Mouse (Mus musculus) bone marrow macrophage, adult 2 months (primary cell): ENCODE data around the gene L1td1. TPM values are rescaled to one million over a fixed set of nuclear protein-coding genes. Genes with fewer than 3 reads are reported as not detected.

ENCODE experiments used
- H3K27ac ChIP-seq: 2 replicates; pipeline ENCODE4 v1.5.1; 2012; ENCODE audit warnings: low read depth, low read length; ENCODE audit not compliant: insufficient read depth
- H3K4me1 ChIP-seq: 2 replicates; pipeline ENCODE4 v1.6.1; 2012; ENCODE audit warnings: low read length; ENCODE audit not compliant: control insufficient read depth, insufficient read depth
- H3K4me3 ChIP-seq: 2 replicates; pipeline ENCODE4 v1.5.1; 2012; ENCODE audit warnings: mild to moderate bottlenecking, low read length, moderate library complexity; ENCODE audit not compliant: insufficient read depth
- CTCF ChIP-seq: IDR thresholded peaks from 2 replicates; pipeline ENCODE4 v1.5.1; 2012; ENCODE audit warnings: low read depth, mild to moderate bottlenecking, low read length, moderate library complexity
- POLR2A ChIP-seq: IDR thresholded peaks from 2 replicates; pipeline ENCODE4 v1.6.1; 2012; ENCODE audit warnings: mild to moderate bottlenecking, low read depth, low read length, borderline replicate concordance
- polyA plus RNA-seq: library from polyadenylated mRNA; stranded (reverse); fragments of >200 nt; gene quantifications from 2 replicates; pipeline ENCODE4 v1.2.4, GENCODE M21; 2012; ENCODE audit not compliant: missing spikeins, insufficient read depth, insufficient read length

The L1td1 gene
- polyA plus RNA-seq, 1 experiment: not detected

DNA sequence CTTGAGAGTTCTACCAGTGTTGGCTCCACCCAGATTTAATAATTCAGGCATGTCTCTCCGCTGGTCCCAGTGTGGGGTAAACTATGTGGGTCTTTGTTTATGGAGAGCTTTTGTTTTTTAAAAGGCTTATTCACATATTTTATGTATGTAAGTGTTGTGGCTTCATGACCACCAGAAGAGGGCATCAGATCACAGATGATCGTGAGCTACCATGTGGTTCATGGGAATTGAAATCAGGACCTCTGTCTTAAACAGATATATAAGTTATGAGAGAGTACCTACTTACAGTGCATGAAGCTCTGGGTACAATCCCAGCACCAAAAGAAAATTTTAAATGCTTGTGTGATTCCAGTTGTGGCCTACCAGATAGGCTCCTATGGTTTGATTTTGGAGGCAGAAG, 13.2 kb downstream of the L1td1 start:
- Histone ChIP-seq H3K27ac (no peak overlapping the region), H3K4me3 (no peak overlapping the region), H3K4me1 (no peaks in the 10 kb centered on the region)
- TF ChIP-seq POLR2A: no peak
- TF ChIP-seq CTCF: no peak

DNA sequence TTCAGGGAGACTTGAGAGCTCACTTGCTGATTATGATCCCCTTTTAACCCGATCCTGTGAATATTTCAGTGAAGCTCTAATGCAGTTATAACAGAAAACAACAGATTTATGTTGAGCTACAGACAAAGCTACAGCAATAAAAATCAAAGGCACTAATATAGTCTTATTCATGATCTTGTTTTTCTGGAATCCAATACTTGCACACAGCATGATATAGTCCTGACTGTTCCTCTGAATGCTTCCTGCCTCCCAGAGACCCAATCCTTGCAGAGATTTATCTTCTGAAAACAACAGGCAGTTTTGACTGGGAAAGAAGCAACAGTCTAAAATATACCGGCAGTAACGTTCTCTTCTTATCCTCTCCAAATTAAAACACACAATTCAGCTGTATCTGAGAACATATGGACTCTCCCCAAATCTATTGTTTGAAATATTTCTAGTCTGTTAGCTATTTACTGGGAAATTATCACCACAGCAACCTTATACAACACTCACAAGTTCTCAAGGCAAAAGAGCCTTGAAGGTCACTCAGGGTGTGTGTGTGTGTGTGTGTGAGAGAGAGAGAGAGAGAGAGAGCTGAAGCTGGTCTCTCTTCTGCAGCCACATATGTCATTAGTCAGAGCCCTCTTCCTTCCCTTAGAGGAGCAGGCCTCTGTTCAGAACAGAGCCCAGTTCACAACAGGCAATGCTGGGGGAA, 16.8 kb downstream of the L1td1 start:
- H3K4me1 ChIP-seq: no peaks in the 10 kb centered on the region
- no peak overlapping the region for H3K27ac ChIP-seq
- H3K4me3 ChIP-seq: no peak overlapping the region
- no peak for TF ChIP-seq POLR2A
- no peak for TF ChIP-seq CTCF

DNA sequence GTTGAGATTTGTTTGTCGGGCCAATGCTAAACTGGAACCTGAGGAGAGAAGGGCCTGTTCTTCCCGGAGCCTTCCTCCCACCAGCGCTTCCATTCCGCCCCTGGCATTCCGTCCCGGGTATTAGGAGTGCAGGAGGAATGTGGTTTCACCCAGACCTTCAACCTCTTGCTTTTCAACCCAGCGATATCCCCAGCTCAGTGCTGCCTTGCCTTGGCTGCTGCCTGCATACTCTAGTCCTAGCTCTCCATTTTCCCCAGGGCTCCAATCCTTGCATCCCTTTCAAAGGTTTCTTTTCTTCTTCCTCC, 17.3 kb downstream of the L1td1 start:
- Histone ChIP-seq H3K27ac (no peak overlapping the region), H3K4me1 (no peaks in the 10 kb centered on the region), H3K4me3 (no peak overlapping the region)
- no peak for TF ChIP-seq CTCF
- no peak for TF ChIP-seq POLR2A

DNA sequence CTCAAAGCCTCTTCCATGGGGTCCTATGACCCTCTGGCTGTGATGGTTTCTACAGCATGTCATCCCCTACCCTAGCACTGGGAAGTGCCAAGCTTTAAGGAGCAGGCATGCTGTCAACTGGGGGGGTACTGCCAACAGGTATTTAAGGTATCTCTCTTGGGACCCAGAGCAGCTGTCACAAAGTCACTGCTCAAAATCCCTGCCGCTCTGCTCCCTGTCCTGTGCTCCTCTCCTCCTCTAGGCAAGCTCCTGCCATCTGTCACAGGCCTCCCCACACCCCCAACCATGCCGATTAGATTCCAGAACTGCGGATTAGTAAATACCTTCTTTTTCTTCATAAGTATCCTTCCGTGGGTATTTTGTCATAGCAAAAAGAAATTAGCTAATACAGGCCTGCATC, 27.9 kb downstream of the L1td1 start:
- TF ChIP-seq CTCF (no peak), POLR2A (no peak)
- H3K27ac ChIP-seq: no peak overlapping the region
- H3K4me1 ChIP-seq: no peaks in the 10 kb centered on the region

DNA sequence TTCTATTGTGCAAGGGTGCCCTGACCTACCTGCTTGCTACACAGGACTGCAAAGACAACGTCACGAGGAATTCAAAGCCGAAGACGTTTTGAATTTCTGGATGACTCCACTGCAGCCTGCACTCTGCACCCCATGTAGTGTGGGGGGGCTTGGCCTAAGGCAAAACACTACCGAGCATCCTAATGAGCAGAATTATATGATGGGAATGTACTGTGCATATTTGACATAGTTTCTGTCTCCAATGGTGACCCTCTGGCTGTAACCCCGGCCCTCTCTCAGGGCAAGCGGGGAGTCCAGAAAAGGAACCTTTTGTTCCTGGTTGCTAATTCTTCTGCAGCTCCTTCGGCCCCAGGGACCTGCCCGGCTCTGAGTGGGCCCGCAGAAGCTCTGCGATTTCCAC, 29.6 kb downstream of the L1td1 start:
- H3K4me3 ChIP-seq: no peak overlapping the region
- no peaks in the 10 kb centered on the region for H3K4me1 ChIP-seq
- TF ChIP-seq POLR2A (no peak), CTCF (no peak)
- no peak overlapping the region for H3K27ac ChIP-seq

More for the DNA sequence above, 27.9 kb downstream of the L1td1 start:
- H3K4me3 ChIP-seq: no peak overlapping the region

DNA sequence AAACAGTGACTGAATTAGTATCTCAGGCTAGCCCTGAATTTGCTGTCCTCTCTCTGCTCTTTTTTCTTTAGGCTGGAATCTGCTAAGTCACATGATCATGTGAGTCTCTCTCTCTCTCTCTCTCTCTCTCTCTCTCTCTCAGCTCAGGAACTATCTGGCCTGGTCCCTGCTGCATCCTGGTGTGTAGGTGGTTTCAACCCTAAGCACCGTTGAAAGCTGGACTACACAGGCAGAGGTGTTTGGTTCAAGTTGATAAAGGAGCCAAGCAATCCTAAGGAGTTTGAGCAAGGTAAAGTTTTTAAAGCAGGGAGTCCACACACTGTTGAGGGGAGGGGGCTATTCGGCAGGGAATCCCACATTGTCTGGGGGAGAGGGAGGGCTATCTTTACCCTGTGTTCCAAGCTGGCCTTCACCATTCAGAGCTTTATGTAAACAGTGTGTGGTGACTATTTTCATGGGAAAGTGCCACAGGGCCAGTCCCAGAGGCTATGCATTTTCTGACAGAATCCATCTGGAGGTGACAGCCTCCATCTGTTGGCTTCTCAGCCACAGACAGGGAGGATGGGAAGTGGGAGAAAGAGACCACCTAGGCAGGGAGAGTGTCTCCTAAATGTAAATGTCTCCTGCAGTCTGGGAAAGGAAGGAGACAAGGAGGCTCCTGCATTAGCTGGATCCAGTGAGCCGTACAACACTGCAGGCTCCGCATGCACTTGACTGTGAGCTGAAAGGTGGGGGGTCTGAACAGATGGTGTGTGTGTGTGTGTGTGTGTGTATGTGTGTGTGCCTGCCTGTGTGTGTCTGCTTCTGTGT, 31.7 kb downstream of the L1td1 start:
- Histone ChIP-seq H3K4me1 (no peaks in the 10 kb centered on the region), H3K4me3 (no peak overlapping the region), H3K27ac (no peak overlapping the region)
- TF ChIP-seq CTCF: no peak
- no peak for TF ChIP-seq POLR2A

DNA sequence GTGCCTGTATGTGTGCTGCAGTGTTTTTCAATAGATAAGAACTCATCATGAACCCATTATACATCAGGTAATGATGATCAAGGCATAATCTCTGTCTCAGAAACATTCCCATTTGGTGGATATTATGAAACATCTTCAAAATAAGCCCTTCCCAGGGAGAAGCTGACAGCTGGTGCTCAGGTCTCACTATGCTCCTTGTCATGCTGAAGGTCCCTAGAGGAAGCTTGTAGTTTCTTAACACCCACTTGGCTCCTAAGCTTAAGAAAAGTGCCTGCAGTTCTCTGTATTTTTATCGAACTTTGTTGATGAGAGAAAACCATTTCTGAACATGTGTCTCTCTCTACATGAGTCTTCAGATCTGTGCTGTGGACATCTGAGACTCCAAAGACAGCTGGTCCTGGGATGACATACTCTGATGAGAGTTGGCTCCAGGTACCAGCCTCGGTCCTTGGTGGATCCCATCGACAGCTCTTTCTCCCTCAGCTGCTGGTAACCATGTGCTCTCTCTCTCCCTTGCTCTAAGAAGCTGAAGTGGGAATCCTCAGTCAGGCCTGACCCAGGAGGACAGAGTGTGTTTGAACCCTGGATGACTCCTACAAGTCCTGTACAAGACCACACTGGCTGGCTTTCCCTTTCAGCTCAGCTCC, 32.5 kb downstream of the L1td1 start:
- H3K4me1 ChIP-seq: no peaks in the 10 kb centered on the region
- no peak overlapping the region for H3K27ac ChIP-seq
- no peak for TF ChIP-seq CTCF
- TF ChIP-seq POLR2A: no peak
- H3K4me3 ChIP-seq: no peak overlapping the region

DNA sequence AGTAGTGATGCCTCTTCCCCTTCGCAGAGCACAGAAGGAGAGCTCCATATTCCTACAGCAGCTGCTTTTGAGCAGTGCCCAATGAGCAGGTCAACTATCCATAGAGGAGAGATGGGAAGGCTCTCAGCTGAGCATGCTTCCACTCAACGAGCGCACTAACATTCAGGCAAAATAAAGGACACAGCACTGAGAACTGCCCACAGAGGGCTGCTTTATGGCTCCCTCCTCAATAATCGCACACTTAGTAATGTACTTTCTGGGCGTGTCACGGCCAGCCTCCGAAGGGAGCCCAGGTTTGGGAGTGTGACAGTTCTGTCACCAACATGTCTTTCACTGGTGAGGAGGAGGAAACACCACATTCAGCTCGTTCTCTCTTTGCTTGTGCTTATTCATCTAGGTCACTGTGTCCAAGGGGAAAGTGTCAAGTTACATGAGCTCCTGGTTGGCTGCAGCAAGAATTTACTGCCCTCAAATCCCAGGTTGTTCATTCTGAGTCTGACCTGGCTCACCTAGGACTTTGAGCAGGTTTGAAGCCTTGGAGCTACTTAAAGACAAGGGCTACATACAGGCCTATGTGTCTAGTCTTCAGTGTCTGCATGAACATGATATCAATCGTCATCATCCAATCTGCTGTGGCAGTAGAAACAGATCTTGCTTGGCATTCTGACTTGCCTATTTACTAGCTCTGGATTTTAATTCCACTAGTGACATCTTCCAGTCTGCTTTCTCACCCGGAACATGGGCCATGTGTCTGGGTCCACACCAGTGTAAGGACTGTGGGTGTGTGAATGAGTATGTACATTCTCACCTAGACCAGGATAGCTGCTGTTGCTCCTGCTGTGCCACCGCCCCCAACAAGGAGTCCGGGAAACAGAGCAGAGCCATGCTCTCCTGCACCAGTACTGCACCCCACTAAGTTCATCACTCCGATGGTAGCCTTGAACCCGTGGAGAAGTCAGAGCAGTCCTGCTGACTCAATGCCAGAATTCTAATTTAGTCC, 40.9 kb downstream of the L1td1 start:
- H3K4me3 ChIP-seq: no peak overlapping the region
- no peak overlapping the region for H3K27ac ChIP-seq
- TF ChIP-seq POLR2A (no peak), CTCF (no peak)
- H3K4me1 ChIP-seq: no peaks in the 10 kb centered on the region

DNA sequence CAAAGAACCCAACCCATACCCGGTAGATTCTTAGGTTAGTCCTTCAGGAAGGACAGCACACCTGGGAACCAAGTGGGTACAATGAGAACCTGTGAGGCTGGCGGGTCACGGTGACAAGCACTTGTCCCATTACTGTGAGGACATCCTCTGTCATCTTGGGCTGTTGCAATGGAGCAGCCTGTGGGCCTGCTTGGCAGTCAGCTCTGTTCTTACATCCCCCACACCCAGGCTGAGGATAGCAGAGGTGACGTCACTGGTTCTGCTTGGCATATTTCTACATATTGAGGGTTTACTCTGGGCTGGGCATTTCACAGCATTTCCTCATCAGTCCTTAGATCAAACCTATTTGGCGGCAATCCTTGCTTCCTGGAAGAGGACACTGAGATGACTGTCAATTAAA, 47.3 kb downstream of the L1td1 start:
- no peaks in the 10 kb centered on the region for H3K4me1 ChIP-seq
- H3K4me3 ChIP-seq: no peak overlapping the region
- H3K27ac ChIP-seq: no peak overlapping the region
- TF ChIP-seq CTCF (no peak), POLR2A (no peak)
